Mouse (Mus musculus) cerebellum, adult 2 months (tissue): ENCODE results near the gene Prr5.

Experiments used
- CTCF ChIP-seq: fragments of 200-500 bp; IDR thresholded peaks from 2 replicates; pipeline ENCODE4 v1.5.1; 2011; ENCODE audit warnings: low read depth, mild to moderate bottlenecking, control low read depth, low read length, moderate library complexity, borderline replicate concordance; ENCODE audit not compliant: insufficient read depth
- POLR2A ChIP-seq: fragments of 200-500 bp; IDR thresholded peaks from 2 replicates; pipeline ENCODE4 v1.6.1; 2011; ENCODE audit warnings: low read length, control low read depth, borderline replicate concordance; ENCODE audit not compliant: insufficient read depth

DNA sequence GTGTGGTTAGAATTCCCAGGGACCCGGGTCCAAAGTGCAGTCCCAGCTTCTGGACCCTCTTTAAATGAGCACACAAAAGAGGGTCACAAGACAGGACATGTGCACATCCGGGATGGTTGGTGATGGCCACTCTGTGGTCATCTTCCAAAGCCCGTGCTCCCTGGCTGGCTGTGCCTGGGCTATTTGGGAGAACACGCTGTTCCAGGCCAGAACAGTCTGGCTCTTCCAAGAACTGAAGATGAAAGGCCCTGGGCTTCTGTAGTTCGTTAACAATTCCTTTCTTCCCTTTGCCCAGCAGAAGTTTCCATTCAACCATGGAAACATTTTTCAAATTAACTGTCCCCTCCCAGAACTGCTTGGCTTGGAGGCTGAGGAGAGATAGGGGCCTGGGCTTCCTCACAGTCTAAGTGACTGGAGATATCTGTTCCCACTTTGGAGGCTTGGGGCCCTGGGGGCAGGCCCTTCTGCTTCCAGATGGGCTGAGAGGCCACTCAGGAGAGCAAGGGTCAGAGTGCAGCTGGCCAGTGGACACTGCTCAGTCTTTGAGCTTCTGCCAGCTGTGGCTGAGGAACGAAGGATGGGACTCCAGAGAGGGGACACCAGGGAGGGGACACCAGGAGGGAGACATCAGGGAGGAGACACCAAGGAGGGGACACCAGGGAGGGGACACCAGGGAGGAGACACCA lies 29.8 kb upstream of the Prr5 start:
- no peak for TF ChIP-seq POLR2A
- no peak for TF ChIP-seq CTCF
